Mouse (Mus musculus) CH12.LX (cell line): Measurements from ENCODE around the gene Cinp. TPM values are rescaled to one million over a fixed set of nuclear protein-coding genes. Genes with fewer than 3 reads are reported as not detected.
A peak's percentile ranks its signal among the peaks of the same experiment; 100 is the strongest.

Experiments used
- DNase-seq: peaks from one replicate; pipeline ENCODE4 v3.0.0-alpha.2; 2013; ENCODE audit errors: extremely low read depth
- H3K27ac ChIP-seq: 2 replicates; pipeline ENCODE4 v1.5.1; 2012; ENCODE audit warnings: low read depth, mild to moderate bottlenecking, control low read depth, moderate library complexity; ENCODE audit not compliant: insufficient read depth
- H3K27me3 ChIP-seq: replicated peaks from 2 replicates; pipeline ENCODE3; 2012; ENCODE audit warnings: inconsistent platforms
- H3K36me3 ChIP-seq, 2 experiments: replicated peaks in 1 of 2; 2 replicates each; pipeline versions ENCODE3 to v1.6.1; 2012; ENCODE audit warnings: inconsistent platforms in 1 of 2, low read length in 1 of 2, mild to moderate bottlenecking in 1 of 2, mixed read lengths in 1 of 2, moderate library complexity in 1 of 2; ENCODE audit not compliant: control insufficient read depth in 1 of 2, insufficient read depth in 1 of 2
- H3K4me1 ChIP-seq, 2 experiments: 2 replicates each; pipeline ENCODE4 v1.6.1; 2012; ENCODE audit warnings: inconsistent platforms in 1 of 2, moderate library complexity in 1 of 2; ENCODE audit not compliant: insufficient read depth in 2 of 2, control insufficient read depth in 1 of 2
- H3K4me2 ChIP-seq: 2 replicates; pipeline ENCODE4 v1.6.1; 2012; ENCODE audit warnings: low read depth, mild to moderate bottlenecking, control low read depth; ENCODE audit not compliant: poor library complexity, insufficient read depth, severe bottlenecking
- H3K4me3 ChIP-seq, 3 experiments: fragments of 150-350 bp in 1 of 3; sonication (generic) in 1 of 3; replicated peaks in 1 of 3; 2 replicates each; pipeline versions ENCODE3 to v1.5.1; 2011 to 2012; ENCODE audit warnings: low read depth in 2 of 3, low read length in 2 of 3, mild to moderate bottlenecking in 2 of 3, moderate library complexity in 2 of 3, control low read depth in 1 of 3, improper control_type of control experiment in 1 of 3, inconsistent platforms in 1 of 3, mixed read lengths in 1 of 3; ENCODE audit not compliant: poor library complexity in 1 of 3
- H3K79me2 ChIP-seq: replicated peaks from 2 replicates; pipeline ENCODE4 v1.6.1; 2012; ENCODE audit warnings: mild to moderate bottlenecking, moderate library complexity; ENCODE audit not compliant: control insufficient read depth, poor library complexity, insufficient read depth, severe bottlenecking; ENCODE audit errors: extremely low read depth
- H3K9ac ChIP-seq: 2 replicates; pipeline ENCODE4 v1.6.1; 2012; ENCODE audit warnings: low read depth, mild to moderate bottlenecking, control low read depth, moderate library complexity; ENCODE audit not compliant: insufficient read depth
- H3K9me3 ChIP-seq: replicated peaks from 2 replicates; pipeline ENCODE3; 2012; ENCODE audit warnings: low read length, inconsistent platforms, mixed read lengths
- CHD1 ChIP-seq: IDR thresholded peaks from 2 replicates; pipeline ENCODE4 v1.6.1; 2012; ENCODE audit warnings: low read depth, low read length, improper control_type of control experiment, inconsistent platforms
- CHD2 ChIP-seq: IDR thresholded peaks from 2 replicates; pipeline ENCODE4 v1.6.1; 2011; ENCODE audit warnings: low read length, improper control_type of control experiment
- CTCF ChIP-seq, 2 experiments: IDR thresholded peaks in 1 of 2; conservative IDR thresholded peaks in 1 of 2; 2 replicates each; pipeline ENCODE4 v1.5.1; 2011 to 2012; ENCODE audit warnings: low read depth in 2 of 2, low read length in 2 of 2, improper control_type of control experiment in 1 of 2, inconsistent platforms in 1 of 2, mild to moderate bottlenecking in 1 of 2, moderate library complexity in 1 of 2
- E2F4 ChIP-seq: IDR thresholded peaks from 2 replicates; pipeline ENCODE4 v1.6.1; 2011; ENCODE audit warnings: low read depth, low read length, improper control_type of control experiment; ENCODE audit not compliant: insufficient replicate concordance
- ELF1 ChIP-seq: IDR thresholded peaks from 2 replicates; pipeline ENCODE4 v1.6.1; 2014; ENCODE audit warnings: low read depth, mild to moderate bottlenecking, inconsistent platforms, low read length, improper control_type of control experiment
- ETS1 ChIP-seq: conservative IDR thresholded peaks from 2 replicates; pipeline ENCODE4 v1.6.1; 2012; ENCODE audit warnings: low read depth, mild to moderate bottlenecking, inconsistent platforms, low read length, improper control_type of control experiment, moderate library complexity
- GABPA ChIP-seq: IDR thresholded peaks from 2 replicates; pipeline ENCODE4 v1.6.1; 2012; ENCODE audit warnings: low read depth, low read length, improper control_type of control experiment, inconsistent platforms; ENCODE audit not compliant: insufficient replicate concordance
- HCFC1 ChIP-seq: IDR thresholded peaks from 2 replicates; pipeline ENCODE4 v1.6.1; 2012; ENCODE audit warnings: low read depth, mild to moderate bottlenecking, inconsistent platforms, low read length, improper control_type of control experiment
- IRF4 ChIP-seq: IDR thresholded peaks from 2 replicates; pipeline ENCODE4 v1.6.1; 2014; ENCODE audit warnings: low read depth, mild to moderate bottlenecking, inconsistent platforms, low read length, improper control_type of control experiment
- JUN ChIP-seq: IDR thresholded peaks from 2 replicates; pipeline ENCODE4 v1.6.1; 2011; ENCODE audit warnings: low read depth, mild to moderate bottlenecking, low read length, improper control_type of control experiment, moderate library complexity; ENCODE audit not compliant: insufficient read depth
- JUND ChIP-seq: conservative IDR thresholded peaks from 2 replicates; pipeline ENCODE4 v1.6.1; 2011; ENCODE audit warnings: low read depth, low read length, improper control_type of control experiment
- KAT2A ChIP-seq: IDR thresholded peaks from 2 replicates; pipeline ENCODE4 v1.6.1; 2012; ENCODE audit warnings: low read length, improper control_type of control experiment, inconsistent platforms; ENCODE audit not compliant: insufficient replicate concordance
- MAFK ChIP-seq: IDR thresholded peaks from 2 replicates; pipeline ENCODE4 v1.6.1; 2011; ENCODE audit warnings: low read length, improper control_type of control experiment; ENCODE audit not compliant: insufficient replicate concordance
- MAZ ChIP-seq: IDR thresholded peaks from 2 replicates; pipeline ENCODE4 v1.6.1; 2012; ENCODE audit warnings: low read depth, mild to moderate bottlenecking, inconsistent platforms, low read length, improper control_type of control experiment, moderate library complexity
- MEF2A ChIP-seq: IDR thresholded peaks from 2 replicates; pipeline ENCODE4 v1.6.1; 2014; ENCODE audit warnings: low read depth, mild to moderate bottlenecking, inconsistent platforms, low read length, improper control_type of control experiment, borderline replicate concordance
- MXI1 ChIP-seq: IDR thresholded peaks from 2 replicates; pipeline ENCODE4 v1.6.1; 2011; ENCODE audit warnings: mild to moderate bottlenecking, low read depth, low read length, improper control_type of control experiment
- NELFE ChIP-seq: IDR thresholded peaks from 2 replicates; pipeline ENCODE4 v1.6.1; 2011; ENCODE audit warnings: low read depth, low read length, improper control_type of control experiment
- PAX5 ChIP-seq: IDR thresholded peaks from 2 replicates; pipeline ENCODE4 v1.6.1; 2012; ENCODE audit warnings: low read length, inconsistent platforms, mixed read lengths
- POLR2A ChIP-seq: IDR thresholded peaks from 2 replicates; pipeline ENCODE4 v1.6.1; 2011; ENCODE audit warnings: low read depth, mild to moderate bottlenecking, improper control_type of control experiment, low read length
- POLR2AphosphoS2 ChIP-seq: IDR thresholded peaks from 2 replicates; pipeline ENCODE4 v1.6.1; 2011; ENCODE audit warnings: low read depth, low read length, improper control_type of control experiment
- RAD21 ChIP-seq: IDR thresholded peaks from 2 replicates; pipeline ENCODE4 v1.6.1; 2011; ENCODE audit warnings: low read depth, mild to moderate bottlenecking, low read length, improper control_type of control experiment, moderate library complexity
- SIN3A ChIP-seq: IDR thresholded peaks from 2 replicates; pipeline ENCODE4 v1.6.1; 2012; ENCODE audit warnings: low read length, improper control_type of control experiment, inconsistent platforms
- SMC3 ChIP-seq: IDR thresholded peaks from 2 replicates; pipeline ENCODE4 v1.6.1; 2011; ENCODE audit warnings: low read depth, low read length, improper control_type of control experiment
- TCF12 ChIP-seq: IDR thresholded peaks from 2 replicates; pipeline ENCODE4 v1.6.1; 2014; ENCODE audit warnings: low read depth, mild to moderate bottlenecking, inconsistent platforms, low read length, improper control_type of control experiment
- UBTF ChIP-seq: IDR thresholded peaks from 2 replicates; pipeline ENCODE4 v1.6.1; 2012; ENCODE audit warnings: low read depth, mild to moderate bottlenecking, inconsistent platforms, low read length, improper control_type of control experiment, moderate library complexity
- USF1 ChIP-seq: IDR thresholded peaks from 2 replicates; pipeline ENCODE4 v1.6.1; 2014; ENCODE audit warnings: low read depth, mild to moderate bottlenecking, inconsistent platforms, low read length, improper control_type of control experiment
- USF2 ChIP-seq: conservative IDR thresholded peaks from 2 replicates; pipeline ENCODE4 v1.6.1; 2011; ENCODE audit warnings: low read depth, low read length, improper control_type of control experiment
- ZC3H11A ChIP-seq: IDR thresholded peaks from 2 replicates; pipeline ENCODE4 v1.6.1; 2012; ENCODE audit warnings: low read depth, mild to moderate bottlenecking, inconsistent platforms, low read length, improper control_type of control experiment
- ZKSCAN1 ChIP-seq: IDR thresholded peaks from 2 replicates; pipeline ENCODE4 v1.6.1; 2012; ENCODE audit warnings: low read depth, inconsistent platforms, low read length, improper control_type of control experiment, borderline replicate concordance
- ZMIZ1 ChIP-seq: IDR thresholded peaks from 2 replicates; pipeline ENCODE4 v1.6.1; 2012; ENCODE audit warnings: low read depth, mild to moderate bottlenecking, inconsistent platforms, low read length, improper control_type of control experiment
- dilution Hi-C: fragments of 300-500 bp; cut with MboI; formaldehyde crosslinking; loops from 2 replicates; pipeline ENCODE4 v1.14.3; 2020; ENCODE audit warnings: low sequenced_read_pairs; ENCODE audit not compliant: extremely low pct_unique_long_range_greater_than_20kb, extremely low pct_ligation_motif_present
- in situ Hi-C: fragments of 300-500 bp; cut with MboI; formaldehyde crosslinking; loops from 3 replicates; pipeline ENCODE4 v1.14.3; 2019; ENCODE audit warnings: low sequenced_read_pairs, low pct_ligation_motif_present, low pct_unique_long_range_greater_than_20kb, mixed read lengths
- polyA plus RNA-seq: library from polyadenylated mRNA; unstranded; fragments of >175 nt; gene quantifications from 2 replicates; pipeline ENCODE4 v1.2.1, GENCODE M21; 2012; ENCODE audit warnings: low read depth; ENCODE audit not compliant: insufficient read length
- total RNA-seq, 2 experiments: library from RNA; depleted of rRNA; stranded (reverse); fragments of 300-350 nt in 1 of 2; fragments of >200 nt in 1 of 2; gene quantifications; 2 replicates each; pipeline ENCODE4 v1.2.3; 2012 to 2014

Gene Cinp
- total and polyA plus RNA-seq, 3 experiments = 114 to 164 (median 135) TPM

DNA sequence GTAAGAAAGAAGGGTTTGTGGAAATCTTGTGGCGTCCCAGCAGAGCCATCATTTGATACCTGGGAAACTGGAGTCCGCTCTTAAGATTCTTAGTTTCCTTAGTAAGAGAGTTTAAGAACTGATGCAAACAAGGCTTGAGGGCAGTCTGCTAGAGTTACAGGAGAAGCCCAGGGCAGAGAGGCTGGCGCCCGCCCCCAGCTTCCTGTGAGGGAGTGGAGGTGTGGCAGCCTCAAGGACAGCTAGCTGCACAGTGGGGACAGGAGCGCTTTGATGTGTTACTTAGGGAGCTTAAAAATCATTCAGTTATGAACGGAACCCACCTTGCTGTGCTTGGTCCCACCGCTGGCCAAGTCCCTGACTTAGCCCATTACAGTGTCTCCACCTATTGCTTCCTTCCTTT is 31.7 kb downstream of the Cinp start:
- Histone ChIP-seq H3K9ac (no peak overlapping the region; the same call in 1 of the 2 replicates), H3K36me3 (peaks cover 15 to 38% of the 10 kb centered on the region in 2 experiments), H3K27me3 (no peaks in the 10 kb centered on the region), H3K4me2 (peak overlapping the region; percentile 64; the same call in 1 of the 2 replicates), H3K79me2 (peaks cover 19% of the 10 kb centered on the region), H3K4me3 (peak overlapping the region in 2 of 3 experiments; percentile 15 to 40), H3K4me1 (peaks cover 21 to 42% of the 10 kb centered on the region in 2 experiments; a peak in 3 of 4 replicates), H3K27ac (no peak overlapping the region), H3K9me3 (peaks cover under 1% of the 10 kb centered on the region)
- dilution Hi-C loops = no loop called here
- no peak for TF ChIP-seq CHD1
- TF ChIP-seq SIN3A = peak; percentile 29; the same call in 1 of the 2 replicates
- no peak for DNase-seq
- in situ Hi-C loops = no loop called here

DNA sequence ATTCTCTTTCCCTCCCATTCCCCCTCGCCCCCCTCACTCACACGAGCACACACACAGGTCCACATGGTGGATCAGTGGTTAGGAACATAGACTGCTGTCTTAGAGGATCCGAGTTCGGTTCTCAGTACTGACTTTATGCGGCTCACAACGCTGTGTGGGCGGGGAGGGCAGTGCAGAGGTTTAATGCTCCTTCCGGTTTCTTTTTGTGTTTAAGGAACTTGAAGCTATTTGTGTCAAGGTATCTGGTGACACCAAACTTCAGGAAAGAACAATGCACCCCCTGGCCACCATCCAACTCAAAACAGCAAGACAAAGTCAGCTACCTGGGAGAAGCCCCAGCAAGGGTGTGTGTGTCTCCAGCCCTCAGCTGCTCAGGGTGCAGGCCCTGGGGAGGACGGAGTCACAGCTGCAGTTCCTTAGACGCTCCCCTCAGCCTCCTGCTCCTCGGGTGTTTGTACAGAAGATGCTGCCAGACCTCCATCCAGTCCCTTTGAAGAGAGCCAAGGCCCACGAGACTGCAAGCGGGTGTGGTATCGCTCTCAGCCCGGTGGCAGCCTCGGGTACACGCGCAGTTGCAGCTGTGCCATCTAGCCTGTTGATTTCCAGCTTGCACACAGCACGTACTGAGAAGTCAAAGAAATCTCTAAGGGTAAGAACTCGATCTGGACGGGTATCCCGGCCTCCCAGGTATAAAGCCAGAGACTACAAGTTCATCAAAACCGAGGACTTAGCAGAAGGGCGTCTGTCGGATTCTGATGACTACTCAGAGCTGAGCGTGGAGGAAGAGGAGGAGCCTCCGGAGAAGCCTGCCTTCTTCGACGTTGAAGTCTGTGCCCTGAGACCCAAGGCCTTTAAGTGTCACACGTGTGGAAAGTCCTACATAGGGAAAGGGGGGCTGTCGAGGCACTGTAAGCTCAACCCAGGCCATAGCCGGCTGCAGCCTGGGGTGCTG is 33.9 kb downstream of the Cinp start:
- H3K4me2 ChIP-seq = peak overlapping the region; percentile 25
- peak overlapping the region; percentile 51 for H3K27ac ChIP-seq
- peak; percentile 73 for DNase-seq
- H3K4me1 ChIP-seq = peaks cover 28 to 56% of the 10 kb centered on the region in 2 experiments
- peaks cover 0 to 22% of the 10 kb centered on the region in 2 experiments for H3K36me3 ChIP-seq
- H3K27me3 ChIP-seq = no peaks in the 10 kb centered on the region
- H3K4me3 ChIP-seq = peak overlapping the region; percentile 71 to 86 (median 82)
- H3K9ac ChIP-seq = peak overlapping the region; percentile 55
- dilution Hi-C loops (no loop called here), in situ Hi-C loops (no loop called here)
- H3K79me2 ChIP-seq = peaks cover 23% of the 10 kb centered on the region
- H3K9me3 ChIP-seq = no peaks in the 10 kb centered on the region
- TF ChIP-seq ETS1 (no peak), TCF12 (peak; percentile 46; the same call in 1 of the 2 replicates), ELF1 (peak; percentile 77), ZKSCAN1 (no peak), JUN (no peak), JUND (no peak), SMC3 (no peak), KAT2A (no peak), RAD21 (no peak), MEF2A (0 out of 2 replicates have a peak, but pooled peaks have one; percentile 10), IRF4 (no peak), MAFK (no peak), CTCF (conservative IDR thresholded peaks at IDR 0.05 in 1 of 2, IDR thresholded peaks at IDR 0.05 in 1 of 2; ENCODE audit: low read depth in 2 of 2, low read length in 2 of 2) (no peak), USF2 (no peak), MXI1 (peak; percentile 87), ZC3H11A (no peak), MAZ (no peak), E2F4 (no peak), PAX5 (no peak), UBTF (no peak), POLR2A (peak; percentile 73), GABPA (no peak), CHD2 (no peak), CHD1 (no peak), USF1 (no peak), ZMIZ1 (no peak), NELFE (peak; percentile 64; the same call in 1 of the 2 replicates), SIN3A (peak; percentile 74), HCFC1 (peak; percentile 8), POLR2AphosphoS2 (no peak)
